Mouse (Mus musculus) right cerebral cortex, postnatal 25 days (tissue): ENCODE data around the gene Tubb1.

Experiments used
- DNase-seq: peaks from one replicate; pipeline ENCODE4 v3.0.0; 2022

The Tubb1 gene

DNA sequence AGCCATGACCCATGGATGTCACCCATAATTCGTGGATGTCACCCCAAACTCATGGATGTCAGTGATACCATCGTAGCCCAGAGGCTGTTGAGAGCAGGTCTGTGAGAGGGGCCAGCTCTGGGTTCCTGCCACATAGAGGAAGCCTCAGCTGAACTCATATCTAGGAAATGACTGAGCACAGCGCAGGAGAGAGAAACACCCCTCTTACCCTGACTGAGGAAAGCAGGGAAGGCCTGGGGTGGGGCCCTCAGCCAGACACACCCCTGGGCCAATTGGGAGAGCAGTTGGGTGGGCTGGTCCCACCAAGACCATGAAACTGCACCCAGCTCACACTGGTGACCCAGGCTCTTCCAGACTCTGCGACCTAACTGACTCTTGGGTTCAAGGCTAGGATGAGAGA is at the start of gene Tubb1:
TSS of gene Tubb1 (plus strand) at position 343 of the 400 bp plus-strand sequence.
- no peak for DNase-seq

DNA sequence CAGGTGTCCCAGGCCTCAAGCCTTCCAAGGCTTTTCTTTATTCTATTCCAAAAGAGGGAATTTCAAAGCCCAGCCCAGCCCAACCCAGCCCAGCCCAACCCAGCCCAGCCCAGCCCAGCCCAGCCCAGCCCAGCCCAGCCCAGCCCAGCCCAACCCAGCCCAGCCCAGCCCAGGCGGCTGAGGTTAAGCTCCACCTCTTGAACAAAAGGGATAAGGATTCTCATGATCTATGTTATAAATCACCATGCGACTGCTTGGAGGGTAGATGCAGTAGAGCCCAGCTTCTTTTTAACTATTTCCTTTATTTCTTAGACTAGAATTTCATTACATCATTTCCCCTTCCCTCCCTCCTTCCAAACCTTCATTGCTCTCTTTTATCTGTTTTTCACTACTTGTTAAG is 40.3 kb upstream of the Tubb1 start:
- no peak for DNase-seq

DNA sequence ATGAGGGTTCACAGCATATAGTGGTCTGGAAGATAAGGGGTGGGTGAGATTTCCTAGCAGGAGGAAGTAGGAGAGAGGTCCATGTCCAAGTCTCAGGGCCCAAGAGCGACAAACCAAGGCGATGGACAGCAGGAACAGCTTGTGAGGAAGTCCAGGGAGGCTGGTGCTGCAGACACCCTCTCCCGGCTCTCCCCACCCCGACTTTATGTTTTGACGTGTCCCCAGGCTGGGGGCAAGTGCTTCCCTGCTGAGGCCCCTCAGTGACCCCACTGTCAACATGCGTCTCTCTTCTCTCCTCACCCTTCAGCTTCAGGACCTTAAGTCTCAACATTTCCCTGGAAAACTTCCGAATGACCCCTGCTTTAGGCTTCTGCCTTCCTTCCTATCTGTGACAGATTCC is 37.4 kb upstream of the Tubb1 start:
- DNase-seq, result no peak

DNA sequence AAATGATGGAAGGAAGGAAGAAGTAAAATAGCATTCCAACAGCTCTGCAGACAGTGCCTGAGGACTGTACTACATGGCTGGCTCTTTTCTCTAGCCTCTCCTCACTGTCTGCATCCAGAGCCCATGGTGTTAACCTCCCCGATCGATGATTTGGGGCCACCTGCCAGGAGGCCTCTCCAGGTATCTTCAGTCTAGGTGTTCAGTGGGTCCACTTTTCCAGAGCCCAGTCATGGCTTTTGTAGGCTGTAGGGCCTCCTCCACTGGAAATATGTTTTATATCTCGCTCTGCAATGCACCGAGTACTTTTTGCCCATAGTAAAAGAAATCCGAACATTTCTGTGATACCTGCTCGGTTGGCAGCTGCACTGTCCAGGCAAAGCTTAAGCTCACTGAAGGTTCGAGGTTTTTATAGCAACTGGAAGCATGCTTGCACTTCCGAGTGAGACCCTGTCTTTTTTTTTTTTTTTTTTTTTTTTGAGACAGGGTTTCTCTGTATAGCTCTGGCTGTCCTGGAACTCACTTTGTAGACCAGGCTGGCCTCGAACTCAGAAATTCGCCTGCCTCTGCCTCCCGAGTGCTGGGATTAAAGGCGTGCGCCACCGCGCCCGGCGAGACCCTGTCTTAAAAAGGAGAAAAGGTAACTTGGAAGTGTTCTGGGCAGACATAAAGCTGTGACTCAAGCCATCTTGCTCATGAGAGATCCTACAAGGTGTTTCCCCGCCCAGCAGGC is 35.3 kb upstream of the Tubb1 start:
- DNase-seq, result no peak

DNA sequence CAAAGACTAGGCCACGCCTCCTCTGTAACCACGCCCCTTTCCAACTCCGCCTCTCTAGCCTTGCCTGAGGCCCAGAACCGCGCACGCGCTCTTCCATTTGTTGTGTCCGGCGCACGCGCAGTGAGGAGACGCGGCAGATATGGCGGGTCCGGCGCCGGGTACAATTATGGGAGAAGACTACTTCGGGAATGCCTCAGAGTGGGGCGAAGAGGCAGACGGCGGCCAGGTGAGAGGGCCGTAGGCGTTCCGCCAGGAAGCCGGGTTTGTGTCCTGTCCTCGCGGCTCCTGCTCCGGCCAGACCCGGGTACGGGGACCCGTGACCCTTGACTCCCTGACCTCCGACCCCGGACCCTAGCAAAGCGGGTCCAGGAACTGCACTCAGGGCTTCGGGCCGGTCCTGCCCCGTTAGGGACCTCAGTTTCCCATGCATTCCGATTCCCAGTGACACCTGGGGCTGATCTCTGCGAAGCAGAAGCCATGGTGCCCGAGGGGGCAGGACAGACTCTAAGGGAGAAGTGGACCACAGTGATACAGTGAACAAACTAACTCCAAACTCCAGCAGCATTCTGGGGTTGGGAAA is 34.7 kb upstream of the Tubb1 start, which contains the start of gene Nelfcd:
TSS of gene Nelfcd (plus strand) at position 74 of the 580 bp plus-strand sequence.
- peak; percentile 90 for DNase-seq

DNA sequence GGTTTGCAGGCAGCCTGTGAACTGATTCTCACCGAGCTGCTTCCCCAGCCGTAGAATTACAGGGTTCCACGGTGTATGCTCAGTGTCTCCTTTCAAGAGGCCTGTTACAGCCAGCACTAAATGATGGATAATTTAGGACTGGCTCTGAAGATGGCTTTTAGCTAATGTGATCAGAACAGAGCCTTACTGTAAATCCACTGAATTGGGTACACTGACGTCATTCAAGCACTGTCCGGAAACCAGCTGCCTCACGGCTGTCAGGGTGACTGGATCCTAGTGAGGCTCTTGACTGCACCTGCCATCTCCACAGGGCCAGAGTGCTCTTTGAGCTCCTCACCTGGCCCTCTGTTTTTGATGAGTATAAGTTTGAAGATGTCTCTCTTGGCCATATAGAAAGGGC is 29.4 kb upstream of the Tubb1 start:
- no peak for DNase-seq

DNA sequence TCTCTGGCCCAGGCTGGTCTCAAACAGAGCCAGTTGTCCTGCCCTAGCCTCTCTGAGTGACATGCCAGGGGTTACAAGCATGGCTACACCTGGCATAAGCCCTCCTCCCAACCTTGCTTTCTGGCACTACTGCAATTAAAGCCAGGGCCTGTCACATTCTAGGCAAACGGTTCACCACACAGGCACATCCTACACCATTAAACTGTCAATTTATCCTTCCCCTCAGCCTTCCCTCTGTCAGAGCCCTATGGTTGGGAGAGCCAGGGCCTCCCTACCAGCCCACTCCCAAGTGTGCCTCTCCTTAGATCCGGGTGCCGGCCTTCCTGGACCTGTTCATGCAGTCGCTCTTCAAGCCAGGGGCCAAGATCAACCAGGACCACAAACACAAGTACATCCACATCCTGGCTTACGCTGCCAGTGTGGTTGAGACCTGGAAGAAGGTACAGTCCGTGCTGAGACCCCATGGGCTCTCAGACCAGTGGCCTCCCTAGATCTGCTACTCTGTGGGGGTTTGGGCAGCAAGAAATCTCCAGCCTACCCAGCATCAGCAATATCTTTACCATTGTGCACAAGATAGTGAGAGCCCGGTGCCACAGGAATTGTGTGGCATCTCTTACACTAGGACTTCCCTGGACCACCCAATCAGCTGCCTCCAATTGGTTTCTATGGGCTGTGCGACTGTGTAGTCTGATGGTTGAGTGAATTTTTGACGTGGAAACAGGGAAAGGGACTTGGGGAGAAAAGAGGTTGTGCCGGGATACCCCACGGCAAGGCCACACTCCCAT is 26.0 kb upstream of the Tubb1 start:
- DNase-seq, result no peak

DNA sequence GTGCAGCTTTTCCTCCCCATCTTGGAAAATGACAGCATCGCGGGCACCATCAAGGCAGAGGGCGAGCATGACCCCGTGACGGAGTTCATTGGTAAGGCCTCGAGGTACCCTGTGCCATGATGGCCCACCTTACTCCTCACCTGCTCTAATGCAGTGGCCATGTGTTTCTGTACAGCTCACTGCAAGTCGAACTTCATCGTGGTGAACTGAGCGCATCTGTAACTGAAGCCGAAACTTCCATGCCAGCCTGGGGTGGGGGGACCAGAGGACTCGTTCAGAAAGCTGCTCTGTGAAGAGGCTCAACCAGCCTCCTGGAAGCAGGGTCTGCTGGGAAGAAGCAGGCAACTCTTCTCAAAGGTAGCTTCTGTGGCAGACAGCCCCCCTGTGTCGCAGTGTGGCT is 23.6 kb upstream of the Tubb1 start:
- DNase-seq, result no peak

DNA sequence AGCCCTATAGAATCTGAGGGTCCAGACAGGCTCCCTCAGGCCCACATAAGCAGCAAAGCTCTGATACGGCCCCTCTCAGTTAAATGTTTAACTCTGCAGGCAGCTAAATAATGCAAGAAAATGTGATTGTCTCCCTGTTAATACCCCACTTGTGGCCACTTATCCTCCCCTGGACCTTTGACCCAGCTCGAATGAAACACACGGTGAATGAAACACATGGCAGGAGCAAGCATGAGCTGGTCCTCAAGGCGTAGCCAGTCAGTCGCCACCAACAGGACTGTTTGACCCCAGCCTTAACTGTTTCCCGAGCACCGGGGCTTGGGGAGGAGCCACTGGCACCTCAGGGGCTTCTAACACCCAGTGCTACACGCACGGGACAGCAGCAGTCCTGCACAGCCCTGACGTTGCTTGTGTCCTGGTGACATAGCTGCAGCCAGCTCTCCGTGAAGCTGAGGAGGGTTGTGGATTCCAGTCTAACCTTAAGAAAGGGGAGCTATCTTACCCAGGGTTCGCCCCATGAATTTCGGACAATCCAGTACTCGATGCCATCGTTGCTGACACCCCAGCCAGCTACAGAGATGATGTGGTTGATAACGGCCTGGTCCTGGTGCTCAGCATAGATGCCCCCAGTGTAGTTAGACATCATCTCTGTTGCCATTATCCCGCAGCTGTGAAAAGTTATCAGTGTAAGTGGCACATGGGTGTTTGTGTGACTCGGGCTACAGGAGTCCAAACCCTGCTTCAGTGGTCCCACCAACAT is 22.2 kb upstream of the Tubb1 start:
- no peak for DNase-seq

DNA sequence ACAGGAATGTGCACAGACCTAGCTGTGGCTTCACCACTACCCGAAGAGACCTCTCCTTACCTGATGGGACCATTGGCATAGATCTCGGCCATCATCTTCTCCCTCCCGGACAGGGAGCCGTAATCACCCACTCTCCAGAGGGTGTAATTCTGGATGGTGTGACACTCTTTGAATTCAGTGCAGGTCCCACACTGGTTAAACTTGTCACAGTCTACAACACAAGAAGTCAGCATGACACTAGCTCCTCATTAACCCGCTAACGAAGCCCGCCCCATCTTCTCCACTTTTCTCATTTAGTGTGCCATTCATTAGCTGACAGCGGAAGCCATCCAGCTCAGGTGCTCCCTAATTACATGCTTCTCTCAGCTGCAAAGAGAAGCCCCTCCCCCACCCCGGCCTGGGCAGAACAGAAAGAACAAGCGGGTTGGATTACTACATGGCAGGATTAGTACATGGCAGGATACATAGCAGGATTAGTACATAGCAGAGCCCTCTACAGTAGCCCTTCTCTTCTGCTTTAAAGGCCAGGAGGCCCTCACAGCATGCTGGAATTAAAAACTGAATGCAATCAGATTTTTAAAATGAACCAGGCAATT is 21.4 kb upstream of the Tubb1 start:
- no peak for DNase-seq

DNA sequence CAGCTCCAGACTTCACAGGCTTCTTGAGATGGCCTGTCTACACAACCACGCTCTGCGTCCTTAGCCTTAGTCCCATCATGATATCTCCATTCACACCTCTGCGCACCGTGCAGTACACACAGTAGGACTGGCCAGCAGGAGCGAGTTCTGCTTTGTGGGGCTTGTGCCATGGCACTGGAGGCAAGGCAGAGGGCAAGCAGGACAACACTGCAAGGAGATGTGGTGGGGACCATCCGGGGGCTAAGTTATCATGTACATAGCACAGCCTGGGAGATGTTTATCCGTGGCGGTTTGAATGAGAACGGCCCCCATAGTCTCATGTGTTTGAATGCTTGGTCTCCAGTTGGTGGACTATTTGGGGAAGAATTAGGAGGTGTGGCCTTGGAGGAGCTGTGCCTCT is 15.6 kb upstream of the Tubb1 start:
- DNase-seq, result no peak

DNA sequence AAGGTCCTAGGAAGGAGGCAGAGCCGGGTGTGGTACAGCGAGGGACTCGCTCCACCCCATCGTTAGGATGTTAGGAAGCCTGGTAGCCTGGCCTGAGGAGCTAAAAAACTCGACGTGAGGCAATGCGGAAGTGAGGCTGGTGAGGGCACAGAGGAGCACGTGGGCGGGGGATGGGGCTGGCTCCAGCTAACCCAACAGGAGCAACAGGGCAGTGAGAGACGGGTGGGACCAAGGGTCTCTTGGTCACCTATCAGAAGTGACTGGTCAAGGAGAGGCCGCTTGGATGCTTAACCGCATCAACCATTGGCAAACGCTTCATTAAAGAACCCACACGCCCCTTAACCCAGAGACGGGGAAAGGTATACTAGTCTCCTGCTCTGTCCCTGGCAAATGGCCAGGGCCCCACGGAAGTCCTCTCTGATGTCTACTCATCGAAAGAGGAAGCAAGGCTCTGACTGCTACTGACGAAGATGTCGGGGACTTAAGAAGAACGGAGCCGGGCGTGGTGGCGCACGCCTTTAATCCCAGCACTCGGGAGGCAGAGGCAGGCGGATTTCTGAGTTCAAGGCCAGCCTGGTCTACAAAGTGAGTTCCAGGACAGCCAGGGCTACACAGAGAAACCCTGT is 14.3 kb upstream of the Tubb1 start:
- DNase-seq, result no peak

DNA sequence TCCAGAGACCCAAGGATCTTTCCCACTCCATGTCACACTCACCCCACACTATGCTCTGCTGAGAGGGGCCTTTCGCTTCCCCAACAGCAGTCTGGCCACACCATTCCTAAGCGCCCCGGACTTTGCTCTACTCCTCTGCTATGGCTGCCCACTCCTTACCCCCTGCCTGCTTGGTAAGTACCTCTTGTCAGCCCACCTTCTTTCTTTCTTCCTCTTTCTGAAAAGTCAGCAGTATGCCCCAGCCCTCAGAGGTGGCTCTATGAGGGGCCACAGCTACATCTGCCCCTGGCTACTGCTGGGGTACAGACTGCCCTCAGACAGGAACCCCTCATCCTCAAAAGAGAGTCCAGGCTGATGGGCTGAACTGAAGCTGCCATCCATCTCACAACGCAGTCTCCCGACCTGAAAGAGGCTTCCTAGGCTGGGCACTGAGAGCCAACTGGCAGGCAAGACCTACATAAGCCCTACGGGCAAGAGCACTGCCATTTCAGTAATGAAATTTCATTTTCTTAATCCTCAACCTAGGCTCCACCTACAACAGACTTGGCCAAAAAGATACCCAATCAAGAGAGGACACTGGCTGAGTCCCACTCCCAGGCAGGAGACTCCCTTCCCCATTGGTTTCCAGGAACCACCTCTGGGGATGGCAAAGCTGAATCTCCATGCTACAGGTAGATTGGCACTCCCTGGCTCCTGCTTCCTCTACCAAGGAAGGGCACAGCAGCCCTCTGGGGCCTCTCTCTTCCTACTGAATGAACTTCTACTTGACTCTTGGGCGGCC is 13.4 kb upstream of the Tubb1 start:
- no peak for DNase-seq

DNA sequence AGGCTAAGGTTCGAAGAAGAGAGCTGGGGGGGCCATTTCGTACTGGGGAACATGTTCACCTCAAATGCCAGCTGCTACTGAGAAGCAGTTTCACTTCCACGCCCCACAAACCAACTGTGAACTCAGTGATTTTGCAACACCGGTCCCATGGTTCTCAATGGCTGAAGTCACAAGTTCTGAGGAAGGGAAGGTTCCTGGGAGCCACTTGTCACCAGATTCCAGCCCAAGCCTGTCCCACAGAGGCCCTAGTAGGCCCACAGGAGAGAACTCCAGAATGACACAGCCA is 12.9 kb upstream of the Tubb1 start:
- DNase-seq, result no peak

DNA sequence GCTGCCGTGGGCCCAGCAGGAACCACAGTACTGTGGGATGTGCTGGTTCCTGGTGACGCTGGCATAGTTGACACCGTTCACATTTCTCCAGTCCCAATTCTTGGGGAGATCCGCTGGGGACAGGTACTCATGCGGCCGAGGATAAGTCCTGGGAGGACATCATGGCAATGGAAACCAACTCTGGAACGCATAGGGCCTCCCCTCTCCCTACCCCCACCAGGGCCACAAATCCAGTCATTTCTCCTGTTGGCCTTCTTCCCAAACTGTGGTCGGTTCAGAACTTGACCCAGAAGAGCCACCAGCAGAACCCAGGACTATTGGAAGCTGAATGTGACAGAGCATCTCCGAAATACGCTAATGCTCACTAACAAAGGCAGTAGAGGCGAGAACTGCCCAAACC is 12.3 kb upstream of the Tubb1 start:
- no peak for DNase-seq

DNA sequence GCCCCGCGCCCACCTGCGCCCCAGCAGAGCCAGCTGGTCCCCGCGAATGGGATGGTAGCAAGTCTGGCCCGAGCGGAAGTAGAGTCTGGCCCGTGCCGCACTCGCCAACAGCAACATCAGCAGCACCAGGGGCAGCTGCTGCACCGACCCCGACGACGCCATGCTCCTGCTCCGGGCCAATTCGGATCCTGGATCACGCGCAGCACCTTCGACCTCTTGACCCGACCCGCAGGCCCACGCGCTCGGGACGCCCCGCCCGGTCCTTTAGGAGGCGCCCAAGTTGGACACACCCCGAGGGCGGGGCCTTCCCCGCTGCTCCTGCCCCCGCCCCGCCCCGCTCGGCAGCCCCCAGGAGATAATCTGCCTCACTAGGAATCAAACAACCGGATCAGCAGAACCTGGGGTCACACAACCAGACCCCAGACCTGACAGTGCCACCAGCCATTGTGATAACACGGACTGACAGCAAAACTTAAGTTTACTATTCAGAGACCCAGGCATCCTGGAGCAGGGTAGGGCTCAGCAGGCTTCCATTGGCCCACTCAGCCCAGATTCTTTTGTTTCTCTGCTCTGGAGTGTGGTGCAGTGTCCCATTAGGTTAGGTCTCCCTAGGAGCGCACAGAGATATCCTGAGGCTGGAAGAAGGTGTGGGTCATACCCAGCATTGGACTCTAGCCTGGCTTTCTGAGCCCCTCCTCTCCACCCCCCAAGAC is 11.6 kb upstream of the Tubb1 start, which contains the start of gene Ctsz:
TSS of gene Ctsz (minus strand) at position 303 of the 713 bp plus-strand sequence.
- DNase-seq, result peak; percentile 42

DNA sequence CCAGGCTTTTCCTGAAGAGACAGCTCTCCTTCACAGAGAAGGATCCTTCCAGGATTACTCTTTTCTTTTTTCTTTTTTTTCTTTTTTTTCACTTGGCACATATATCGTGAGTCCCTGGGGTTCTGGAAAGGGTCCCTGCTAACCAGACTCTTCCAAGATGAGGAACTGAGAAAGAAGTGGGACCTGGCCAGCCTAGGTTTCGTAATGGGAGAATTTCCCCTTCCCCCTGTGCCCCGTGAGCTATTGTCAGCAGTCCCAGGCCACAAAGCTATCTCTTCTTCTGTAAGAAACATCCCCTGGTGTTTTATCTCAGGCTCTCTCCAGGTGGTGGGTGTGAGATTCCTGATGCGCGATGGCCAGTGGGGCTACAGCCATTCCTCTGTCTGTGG is 11.1 kb upstream of the Tubb1 start:
- DNase-seq, result no peak

DNA sequence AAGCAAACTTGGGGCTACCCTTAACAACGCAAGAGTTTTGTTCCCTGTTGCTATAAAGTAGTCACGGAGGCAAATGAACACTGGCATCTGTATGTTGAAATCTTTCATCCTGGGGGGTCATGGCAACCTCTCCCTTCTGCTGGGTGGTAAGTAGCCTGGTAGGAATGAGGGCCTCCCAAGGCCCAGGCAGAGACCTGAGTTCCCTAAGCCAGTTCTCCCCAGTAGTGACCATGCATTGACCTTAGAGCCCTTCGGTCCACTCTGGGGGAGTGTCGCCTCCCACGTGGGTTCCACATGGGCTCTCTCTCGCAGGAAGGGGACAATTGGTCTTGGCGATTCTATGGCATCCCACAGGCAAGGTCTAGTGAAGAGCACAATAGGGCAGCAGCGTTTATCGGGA is 10.5 kb upstream of the Tubb1 start:
- DNase-seq, result no peak

DNA sequence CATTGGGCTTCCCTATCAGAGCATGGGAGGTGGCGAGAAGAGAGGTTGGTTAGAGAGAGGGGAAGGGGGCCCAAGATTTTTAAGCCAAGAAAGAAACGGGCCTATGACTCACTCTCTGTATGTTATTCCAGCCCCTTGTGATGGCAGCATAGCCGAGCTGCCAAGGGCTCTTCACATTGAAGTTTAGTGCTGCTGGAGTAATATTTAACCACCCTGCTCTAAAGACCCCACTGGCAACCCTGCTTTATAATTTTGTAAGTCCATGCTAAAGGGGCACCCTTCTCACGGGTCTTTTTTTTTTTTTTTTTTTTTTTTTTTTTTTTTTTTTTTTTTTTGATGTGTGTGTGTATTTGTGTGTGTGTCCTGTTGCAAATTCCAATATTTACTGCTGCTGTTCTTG is 8.6 kb upstream of the Tubb1 start:
- DNase-seq, result no peak

DNA sequence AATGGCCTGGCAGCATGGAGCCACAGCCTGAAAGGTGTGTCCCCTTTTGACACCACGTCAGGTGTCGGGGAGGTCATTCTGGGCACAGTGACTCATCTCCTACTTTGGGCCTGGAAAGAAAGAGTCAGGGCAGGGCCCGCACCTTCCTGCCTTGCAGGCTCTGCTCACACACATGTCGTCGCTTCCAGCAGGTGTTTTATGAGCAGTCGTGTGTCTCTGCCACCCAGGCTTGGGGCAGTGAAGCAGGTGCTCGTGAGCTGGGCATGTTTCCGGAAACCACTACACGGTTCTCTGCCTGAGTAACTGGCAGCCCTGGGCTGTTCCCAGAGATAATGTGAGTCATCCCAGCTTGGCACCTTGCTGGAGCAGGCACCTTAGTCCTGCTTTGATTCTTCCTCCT is 8.0 kb upstream of the Tubb1 start:
- DNase-seq, result no peak

DNA sequence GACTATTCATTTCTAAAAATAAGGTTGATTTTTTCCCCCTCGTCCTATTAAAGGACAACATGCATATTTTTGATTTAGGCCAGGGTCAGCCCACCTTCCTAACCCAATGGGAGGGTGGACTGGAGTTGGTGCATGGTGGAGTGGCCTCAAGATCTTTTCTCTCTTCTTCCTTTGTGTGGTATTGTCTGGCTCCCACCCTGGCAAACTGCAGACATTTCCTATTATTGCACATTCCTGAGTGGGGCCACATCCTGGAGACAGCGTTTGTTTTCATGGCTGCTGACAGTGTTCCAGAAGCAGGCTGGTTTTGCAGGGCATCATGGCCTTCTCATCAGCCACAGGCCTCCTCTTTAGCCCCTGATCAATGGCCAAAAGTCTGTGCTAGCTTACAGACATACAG is 7.4 kb upstream of the Tubb1 start:
- no peak for DNase-seq
